Mouse (Mus musculus) G1E (cell line): ENCODE results near the gene Ralgps1. TPM values are rescaled to one million over a fixed set of nuclear protein-coding genes. Genes with fewer than 3 reads are reported as not detected.

Experiments
- ATAC-seq: 2 replicates; pipeline ENCODE4 v1.8.0; 2016; ENCODE audit warnings: mild to moderate bottlenecking; ENCODE audit not compliant: insufficient number of reproducible peaks, poor library complexity, low FRiP score, severe bottlenecking; ENCODE audit errors: extremely low read depth
- DNase-seq: peaks from one replicate; pipeline ENCODE4 v3.0.0; 2012; ENCODE audit warnings: low spot score
- H3K27me3 ChIP-seq: 2 replicates; pipeline ENCODE4 v1.6.1; 2012; ENCODE audit warnings: mild to moderate bottlenecking, low read length, inconsistent platforms; ENCODE audit not compliant: insufficient read depth
- H3K36me3 ChIP-seq: replicated peaks from 2 replicates; pipeline ENCODE3; 2012; ENCODE audit warnings: mild to moderate bottlenecking, inconsistent platforms
- H3K4me1 ChIP-seq: 2 replicates; pipeline ENCODE4 v1.6.1; 2012; ENCODE audit warnings: low read depth, low read length, inconsistent platforms, mixed read lengths; ENCODE audit not compliant: insufficient read depth
- H3K4me3 ChIP-seq: 2 replicates; pipeline ENCODE4 v1.5.1; 2012; ENCODE audit warnings: low read depth, mild to moderate bottlenecking, inconsistent platforms, low read length, moderate library complexity, mixed read lengths
- H3K9me3 ChIP-seq: replicated peaks from 2 replicates; pipeline ENCODE4 v1.6.1; 2012; ENCODE audit warnings: inconsistent platforms
- CTCF ChIP-seq: IDR thresholded peaks from 2 replicates; pipeline ENCODE4 v1.5.1; 2012; ENCODE audit warnings: low read depth, low read length, inconsistent platforms, mixed read lengths
- GATA1 ChIP-seq: IDR thresholded peaks from 2 replicates; pipeline ENCODE4 v1.6.1; 2012; ENCODE audit warnings: borderline replicate concordance, low read length, inconsistent platforms, mixed read lengths
- GATA2 ChIP-seq: IDR thresholded peaks from 2 replicates; pipeline ENCODE4 v1.6.1; 2012; ENCODE audit warnings: low read depth, low read length, inconsistent platforms, borderline replicate concordance
- POLR2AphosphoS5 ChIP-seq: IDR thresholded peaks from 2 replicates; pipeline ENCODE4 v1.6.1; 2012; ENCODE audit warnings: low read depth, low read length, inconsistent platforms; ENCODE audit not compliant: insufficient replicate concordance
- TAL1 ChIP-seq: conservative IDR thresholded peaks from 2 replicates; pipeline ENCODE4 v1.6.1; 2012; ENCODE audit warnings: low read depth, low read length, inconsistent platforms, mixed read lengths
- polyA plus RNA-seq: library from polyadenylated mRNA; stranded (reverse); fragments of >175 nt; gene quantifications from 2 replicates; pipeline ENCODE4 v1.2.3, GENCODE M21; 2012
- total RNA-seq, 2 experiments: library from RNA; stranded (forward) in 1 of 2; stranded (reverse) in 1 of 2; fragments of 200-1000 nt in 1 of 2; fragments of >200 nt in 1 of 2; fragmentation: Nextera tagmentation in 1 of 2; gene quantifications; 2 replicates each; pipeline ENCODE4 v1.2.3; 2014 to 2017

The Ralgps1 gene
- total and polyA plus RNA-seq, 3 experiments = 1.8 to 6.4 (median 3.4) TPM

- H3K36me3 ChIP-seq = no peaks in the 10 kb centered on the region
- no peak overlapping the region for H3K4me3 ChIP-seq
- ATAC-seq = no peak
- DNase-seq = no peak
- TF ChIP-seq GATA2 = no peak
- no peak for TF ChIP-seq TAL1
- TF ChIP-seq GATA1 = no peak
- no peak for TF ChIP-seq CTCF
- no peak for TF ChIP-seq POLR2AphosphoS5
- 0 out of 2 replicates have a peak, but pooled peaks cover 1% of the 10 kb centered on the region for H3K4me1 ChIP-seq
- H3K27me3 ChIP-seq = peaks cover 24% of the 10 kb centered on the region
- H3K9me3 ChIP-seq = no peaks in the 10 kb centered on the region
Measured at GRCm38 (mm10) chr2:33137731-33138130, 233.6 kb downstream of the Ralgps1 start.

DNA sequence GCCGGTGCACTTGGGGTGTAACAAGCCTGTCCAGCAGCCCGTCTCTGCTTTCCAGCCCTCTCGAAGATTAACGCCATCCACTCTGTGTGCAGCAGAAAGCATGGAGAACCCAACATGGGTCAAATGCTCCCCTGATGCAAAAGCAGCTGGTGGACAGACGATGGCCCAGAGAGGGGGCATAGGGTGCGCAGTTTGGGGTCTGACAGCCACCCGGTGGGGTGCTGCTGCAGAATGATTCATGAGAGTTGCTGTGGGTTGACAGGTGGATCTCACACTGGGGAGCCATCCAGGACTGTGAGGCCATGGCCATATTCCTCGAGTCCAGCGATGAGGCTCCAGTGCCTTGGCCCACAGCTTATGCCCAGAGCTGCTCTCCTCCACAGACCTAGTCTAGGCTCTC is 234.0 kb downstream of the Ralgps1 start:
- Histone ChIP-seq H3K4me3 (no peak overlapping the region), H3K36me3 (no peaks in the 10 kb centered on the region), H3K27me3 (peaks cover 28% of the 10 kb centered on the region), H3K4me1 (peaks cover 6% of the 10 kb centered on the region; the same call in 1 of the 2 replicates), H3K9me3 (no peaks in the 10 kb centered on the region)
- ATAC-seq (no peak), DNase-seq (no peak)
- TF ChIP-seq GATA1 (no peak), POLR2AphosphoS5 (no peak)

- Histone ChIP-seq H3K27me3 (peaks cover 37% of the 10 kb centered on the region), H3K9me3 (no peaks in the 10 kb centered on the region), H3K4me3 (no peak overlapping the region), H3K4me1 (peaks cover 14% of the 10 kb centered on the region), H3K36me3 (no peaks in the 10 kb centered on the region)
- ATAC-seq = no peak
- DNase-seq = no peak
- TF ChIP-seq TAL1 (no peak), POLR2AphosphoS5 (no peak), GATA2 (no peak), GATA1 (no peak), CTCF (no peak)
Measured at GRCm38 (mm10) chr2:33136366-33136765, 234.9 kb downstream of the Ralgps1 start.

DNA sequence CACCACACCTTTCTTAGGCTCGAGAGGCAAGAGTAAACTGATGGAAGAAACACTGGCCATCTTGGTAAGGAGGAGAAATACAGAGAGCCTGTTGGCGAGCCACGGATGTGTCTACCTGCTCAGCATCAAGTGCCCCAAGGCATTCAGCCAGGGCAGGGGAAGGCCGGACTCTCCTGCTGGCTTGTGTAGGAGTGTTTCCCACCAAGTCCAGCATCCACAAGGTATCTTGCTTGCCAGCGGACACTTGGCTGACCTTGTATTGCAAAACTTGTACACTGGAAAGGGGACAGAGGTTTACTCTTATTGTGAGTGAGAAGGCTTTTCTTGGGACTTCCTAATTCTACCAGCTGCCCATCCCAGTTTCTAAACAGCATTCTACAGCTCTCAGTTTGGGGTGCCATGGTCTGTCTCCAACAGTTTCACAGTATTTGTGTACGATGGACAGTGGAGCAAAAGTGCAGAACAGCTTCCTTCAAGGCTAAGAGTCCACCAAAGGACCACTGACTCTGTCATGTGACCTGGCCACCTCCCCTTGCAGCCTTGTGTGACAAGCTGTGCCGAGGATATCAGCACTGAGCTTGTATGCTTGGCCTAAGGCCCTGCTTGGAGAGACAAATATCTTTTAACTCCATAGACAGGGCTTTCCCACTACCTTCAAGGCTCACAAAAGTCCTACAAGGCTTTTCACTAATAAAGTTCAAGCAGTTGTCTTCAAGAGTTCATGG is 236.4 kb downstream of the Ralgps1 start:
- Histone ChIP-seq H3K4me1 (peaks cover 26% of the 10 kb centered on the region), H3K27me3 (peaks cover 44% of the 10 kb centered on the region), H3K36me3 (no peaks in the 10 kb centered on the region), H3K4me3 (no peak overlapping the region), H3K9me3 (no peaks in the 10 kb centered on the region)
- no peak for TF ChIP-seq POLR2AphosphoS5
- no peak for TF ChIP-seq CTCF
- no peak for TF ChIP-seq GATA1
- no peak for TF ChIP-seq GATA2
- TF ChIP-seq TAL1 = no peak
- DNase-seq (no peak), ATAC-seq (no peak)

DNA sequence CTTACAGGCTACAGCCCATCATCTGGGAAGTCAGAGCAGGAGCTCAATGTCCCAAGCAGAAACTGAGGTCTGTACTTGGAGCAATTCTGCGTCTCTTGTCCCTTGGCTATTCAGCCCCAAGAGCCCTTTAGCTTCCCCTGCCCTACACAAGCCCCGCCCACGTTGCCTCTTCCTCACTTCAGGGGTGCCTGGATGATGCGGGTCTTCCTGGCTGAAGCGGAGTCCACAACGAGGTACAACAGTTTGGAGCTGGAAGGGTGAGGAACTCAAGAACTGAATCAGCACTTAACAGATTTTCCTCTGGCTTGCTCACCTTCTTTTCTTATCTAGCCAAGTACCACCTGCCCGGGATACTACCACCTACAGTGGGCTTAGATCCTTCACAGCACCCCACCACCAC is 239.0 kb downstream of the Ralgps1 start:
- Histone ChIP-seq H3K4me3 (no peak overlapping the region), H3K4me1 (peaks cover 34% of the 10 kb centered on the region), H3K36me3 (no peaks in the 10 kb centered on the region), H3K9me3 (no peaks in the 10 kb centered on the region), H3K27me3 (peaks cover 56% of the 10 kb centered on the region)
- no peak for TF ChIP-seq GATA1
- TF ChIP-seq TAL1 = no peak
- no peak for TF ChIP-seq CTCF
- no peak for TF ChIP-seq POLR2AphosphoS5
- no peak for TF ChIP-seq GATA2
- ATAC-seq = no peak
- DNase-seq = no peak

DNA sequence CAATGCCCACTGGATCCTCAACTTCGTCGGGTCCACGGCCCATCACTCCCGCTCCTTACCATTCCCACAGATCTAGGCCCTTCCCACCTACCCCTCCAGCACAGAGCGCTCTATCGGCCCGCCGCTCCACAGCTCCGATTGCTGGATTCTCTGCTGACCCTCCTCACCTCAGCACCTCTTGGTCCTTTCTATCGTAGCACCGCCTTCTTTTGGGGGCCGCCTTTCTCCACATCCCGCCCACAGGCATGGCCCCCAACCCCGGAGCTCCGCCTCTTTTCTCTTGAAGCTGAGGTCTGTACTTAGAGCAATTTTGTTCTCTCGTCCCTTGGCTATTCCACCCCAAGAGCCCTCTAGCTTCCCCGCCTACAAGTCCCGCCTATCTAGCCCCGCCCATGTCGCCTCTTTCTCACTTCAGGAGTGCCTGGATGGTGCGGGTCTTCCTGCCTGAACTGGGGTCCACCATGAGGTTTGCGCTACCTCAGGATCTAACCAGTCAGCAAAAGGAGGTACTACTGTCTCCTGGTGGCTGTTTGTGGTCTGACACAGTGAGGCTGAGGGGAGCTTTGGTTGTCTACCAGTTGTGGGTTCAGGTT is 239.7 kb downstream of the Ralgps1 start, which contains the start of gene Garnl3:
Garnl3 (minus strand) TSS at position 155 of the 593 bp plus-strand sequence.
- Histone ChIP-seq H3K27me3 (peaks cover 57% of the 10 kb centered on the region), H3K9me3 (no peaks in the 10 kb centered on the region), H3K4me3 (peak within 1 kb of the TSS; percentile 75), H3K4me1 (peaks cover 34% of the 10 kb centered on the region), H3K36me3 (no peaks in the 10 kb centered on the region)
- DNase-seq (peak; percentile 24), ATAC-seq (no peak)
- TF ChIP-seq TAL1 (no peak), GATA1 (no peak), CTCF (no peak), POLR2AphosphoS5 (no peak), GATA2 (no peak)
